Mouse (Mus musculus) frontal cortex, adult 2 months (tissue): ENCODE results near the gene Bcl7c. TPM values are rescaled to one million over a fixed set of nuclear protein-coding genes. Genes with fewer than 3 reads are reported as not detected.

Experiments used
- polyA plus RNA-seq: library from polyadenylated mRNA; depleted of rRNA; stranded (reverse); fragments of >200 nt; gene quantifications from 2 replicates; pipeline ENCODE4 v1.2.3, GENCODE M21; 2012; rRNA removed

The Bcl7c gene
- polyA plus RNA-seq, 1 experiment = 25.7 TPM

Other genes starting within 250 kb of the Bcl7c start
- 42.8 and 46.1 TPM in 2 replicates for gene Prr14, start 249.3 kb downstream of the Bcl7c start, polyA plus RNA-seq
- gene Fbrs, start 229.7 kb downstream of the Bcl7c start, polyA plus RNA-seq = 31.6 and 33.4 TPM in 2 replicates
- 29.6 and 31.3 TPM in 2 replicates for gene Srcap, start 196.9 kb downstream of the Bcl7c start, polyA plus RNA-seq
- gene Gm42715, start 189.3 kb downstream of the Bcl7c start, polyA plus RNA-seq = 15.6 and 16.6 TPM in 2 replicates
- not detected in 2 replicates for gene Tmem265, start 147.5 kb downstream of the Bcl7c start, polyA plus RNA-seq
- gene Phkg2, start 135.6 kb downstream of the Bcl7c start, polyA plus RNA-seq = 145 and 146 TPM in 2 replicates
- gene Ccdc189, start 120.3 kb downstream of the Bcl7c start, polyA plus RNA-seq = 21.0 and 21.5 TPM in 2 replicates
- 49.4 and 54.0 TPM in 2 replicates for gene Rnf40, start 120.2 kb downstream of the Bcl7c start, polyA plus RNA-seq
- 21.7 and 22.7 TPM in 2 replicates for gene Zfp629, start 93.1 kb downstream of the Bcl7c start, polyA plus RNA-seq
- 6.0 and 6.4 TPM in 2 replicates for gene Ctf1, start 3.8 kb upstream of the Bcl7c start, polyA plus RNA-seq
- not detected in 2 replicates for gene Ctf2, start 23.2 kb upstream of the Bcl7c start, polyA plus RNA-seq
- 58.3 and 62.6 TPM in 2 replicates for gene Fbxl19, start 35.6 kb upstream of the Bcl7c start, polyA plus RNA-seq
- gene Orai3, start 60.9 kb upstream of the Bcl7c start, polyA plus RNA-seq = 19.9 and 20.6 TPM in 2 replicates
- 20.2 and 21.8 TPM in 2 replicates for gene Setd1a, start 67.7 kb upstream of the Bcl7c start, polyA plus RNA-seq
- 0.06 TPM in 1 of 2 replicates, not detected in the other for gene Gm49388, start 76.7 kb upstream of the Bcl7c start, polyA plus RNA-seq
- gene Hsd3b7, start 91.7 kb upstream of the Bcl7c start, polyA plus RNA-seq = 15.7 and 17.3 TPM in 2 replicates
- gene Stx4a, start 115.4 kb upstream of the Bcl7c start, polyA plus RNA-seq = 121 and 127 TPM in 2 replicates
- gene Stx1b, start 115.6 kb upstream of the Bcl7c start, polyA plus RNA-seq = 374 and 443 TPM in 2 replicates
- 16.0 TPM in 2 replicates for gene Zfp646, start 167.3 kb upstream of the Bcl7c start, polyA plus RNA-seq
- 13.9 and 15.1 TPM in 2 replicates for gene Zfp668, start 167.9 kb upstream of the Bcl7c start, polyA plus RNA-seq
- gene Prss53, start 182.0 kb upstream of the Bcl7c start, polyA plus RNA-seq = 4.7 and 5.2 TPM in 2 replicates
- gene Gm21974, start 186.5 kb upstream of the Bcl7c start, polyA plus RNA-seq = not detected in 2 replicates
- gene Vkorc1, start 186.7 kb upstream of the Bcl7c start, polyA plus RNA-seq = 54.6 and 68.7 TPM in 2 replicates
- gene Bckdk, start 195.1 kb upstream of the Bcl7c start, polyA plus RNA-seq = 50.4 and 51.0 TPM in 2 replicates
- gene Kat8, start 203.6 kb upstream of the Bcl7c start, polyA plus RNA-seq = 37.3 and 39.1 TPM in 2 replicates
- 0.36 and 0.86 TPM in 2 replicates for gene Prss8, start 221.2 kb upstream of the Bcl7c start, polyA plus RNA-seq
- 14.0 and 15.0 TPM in 2 replicates for gene Prss36, start 237.8 kb upstream of the Bcl7c start, polyA plus RNA-seq